Mouse (Mus musculus) spleen, embryonic (tissue): Measurements from ENCODE around the gene Hivep3.

Experiments used
- CTCF ChIA-PET: fragments of 350-600 bp; sonication (Branson Sonifier 250); formaldehyde crosslinking; loops from one replicate; lab custom pipeline; 2022; lab: Charles Lee

The Hivep3 gene

DNA sequence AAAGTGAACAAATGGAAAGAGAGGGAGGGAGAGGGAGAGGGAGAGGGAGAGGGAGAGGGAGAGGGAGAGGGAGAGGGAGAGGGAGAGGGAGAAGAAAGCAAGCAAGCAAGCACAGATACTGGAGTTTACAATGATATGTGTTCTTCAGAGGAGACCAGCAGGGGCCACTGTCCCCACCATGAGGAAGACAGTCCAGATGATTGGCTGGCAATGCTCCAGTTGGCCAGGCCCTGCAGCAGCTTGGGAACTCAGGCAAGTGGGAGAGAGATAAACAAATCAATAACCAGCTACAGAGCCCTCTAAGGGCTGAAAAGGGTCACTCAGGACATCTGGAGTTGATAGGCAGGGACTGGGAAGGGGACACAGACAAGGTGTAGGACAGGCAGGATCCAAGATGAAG is 169.7 kb downstream of the Hivep3 start:
- CTCF ChIA-PET: no interaction called here

DNA sequence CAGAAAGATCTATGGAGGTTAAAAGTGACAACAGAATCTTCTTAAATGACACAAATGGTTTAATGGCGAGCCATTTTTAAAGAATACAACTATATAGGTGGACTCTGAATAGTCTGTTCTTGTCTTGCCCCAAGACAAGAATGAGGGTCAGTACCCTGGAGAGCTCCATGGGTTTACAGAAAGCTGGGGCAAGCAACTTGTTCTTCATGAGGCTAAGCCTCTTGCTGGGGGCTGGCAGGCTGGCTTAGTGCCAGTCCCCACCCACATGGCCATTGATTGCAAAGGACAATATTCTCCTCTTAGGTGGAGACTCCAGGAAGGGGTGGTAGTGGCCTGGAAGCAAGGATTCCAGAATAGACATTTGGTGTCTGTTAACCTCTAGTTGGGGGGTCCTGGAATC is 170.2 kb downstream of the Hivep3 start:
- CTCF ChIA-PET: no interaction called here

DNA sequence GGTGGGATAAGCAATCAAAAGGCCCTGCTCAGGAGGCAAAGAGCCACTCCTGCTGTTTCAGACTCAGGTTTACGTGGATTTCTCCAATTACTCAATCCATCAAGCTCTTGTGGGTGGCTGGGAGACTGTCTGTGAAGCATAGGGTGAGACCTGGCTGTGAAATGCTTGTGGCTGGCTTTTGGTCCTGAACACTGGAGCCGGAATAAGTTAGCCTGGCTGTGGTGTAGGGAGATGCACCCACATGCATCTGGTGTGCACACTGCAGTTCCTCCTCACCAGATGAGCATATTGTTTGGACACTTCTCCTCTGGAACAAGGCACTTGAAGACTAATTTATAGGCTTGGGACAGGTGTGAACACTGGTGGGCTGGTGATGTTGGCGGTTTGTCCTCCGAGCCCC is 170.7 kb downstream of the Hivep3 start:
- CTCF ChIA-PET: no interaction called here

DNA sequence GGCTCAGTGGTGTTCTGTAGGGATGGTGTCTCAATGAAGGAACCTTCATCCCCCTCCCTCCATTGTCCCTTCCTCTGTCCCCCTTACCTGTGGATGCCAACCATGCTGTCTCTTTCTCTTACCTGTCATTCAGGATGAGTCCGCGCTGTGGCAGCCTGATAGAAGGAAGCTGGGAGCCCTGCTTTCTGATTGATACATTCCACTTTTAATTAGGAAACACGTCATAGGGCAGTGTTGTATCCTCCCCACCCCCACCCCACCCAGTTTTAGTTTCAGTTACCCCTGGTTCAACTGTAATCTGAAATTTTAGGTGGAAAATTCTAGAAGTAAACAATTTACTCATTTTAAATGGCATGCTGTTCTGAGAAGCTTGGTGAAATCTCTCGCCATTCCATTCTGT is 173.5 kb downstream of the Hivep3 start:
- CTCF ChIA-PET: no interaction called here

DNA sequence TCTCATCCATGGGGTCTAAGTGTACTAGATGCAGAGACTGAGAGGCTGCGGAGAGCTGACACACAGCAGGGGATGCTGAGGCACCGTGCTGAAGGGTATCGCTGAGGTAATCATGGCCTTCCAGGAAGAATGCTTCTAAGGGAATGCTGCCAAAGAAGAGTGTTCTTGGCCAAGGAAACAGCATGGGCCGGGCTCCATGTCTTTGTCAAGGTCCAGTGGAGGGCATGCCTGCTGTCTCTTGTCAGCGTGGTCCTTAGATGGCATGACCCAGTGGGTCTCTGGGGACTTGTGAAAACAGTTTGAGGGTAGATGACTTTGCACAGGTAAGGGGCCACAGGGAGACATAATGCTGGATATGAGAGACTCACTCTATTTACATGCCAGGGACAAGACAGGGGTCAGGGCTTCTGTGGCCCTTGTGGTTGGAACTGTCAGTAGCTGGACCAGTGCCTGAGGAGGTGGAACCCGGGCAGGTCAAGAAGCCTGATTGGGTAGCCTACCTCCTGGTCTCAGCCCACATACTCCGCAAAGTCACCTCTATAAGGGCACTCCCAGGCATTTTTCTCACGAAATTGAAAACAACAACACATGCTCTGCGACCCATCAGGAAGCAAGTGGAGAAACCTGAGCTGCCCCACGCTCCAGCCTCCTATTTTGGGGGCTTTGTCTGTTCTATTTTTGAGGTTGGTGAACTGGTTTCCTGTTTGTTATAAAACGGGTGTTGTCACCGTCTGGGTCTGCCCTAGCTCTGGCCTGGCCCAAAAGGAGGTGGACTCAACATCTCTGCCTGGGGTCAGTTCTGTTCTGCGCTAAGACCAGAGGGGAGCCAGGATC is 177.7 kb downstream of the Hivep3 start:
- CTCF ChIA-PET: no interaction called here

DNA sequence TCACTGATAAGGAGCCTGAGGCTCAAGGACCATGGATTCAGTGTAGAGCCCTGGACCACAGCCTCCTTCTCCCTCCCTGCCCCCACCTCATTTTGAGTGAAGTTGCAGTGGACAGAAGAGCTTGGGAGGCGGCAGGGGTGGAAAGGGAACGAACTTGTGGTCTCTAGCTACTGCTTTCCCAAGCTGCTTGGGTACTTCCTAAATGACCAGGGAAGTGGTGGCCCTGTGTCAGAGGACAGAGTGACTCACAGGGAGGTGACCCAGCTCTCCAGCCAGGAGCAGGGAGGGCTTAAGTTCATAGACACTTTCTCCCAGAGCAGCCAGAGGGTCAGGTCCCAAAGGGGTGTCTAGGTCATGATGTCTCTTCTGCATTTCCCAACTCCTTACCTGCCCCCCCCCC is 178.6 kb downstream of the Hivep3 start:
- CTCF ChIA-PET: no interaction called here

DNA sequence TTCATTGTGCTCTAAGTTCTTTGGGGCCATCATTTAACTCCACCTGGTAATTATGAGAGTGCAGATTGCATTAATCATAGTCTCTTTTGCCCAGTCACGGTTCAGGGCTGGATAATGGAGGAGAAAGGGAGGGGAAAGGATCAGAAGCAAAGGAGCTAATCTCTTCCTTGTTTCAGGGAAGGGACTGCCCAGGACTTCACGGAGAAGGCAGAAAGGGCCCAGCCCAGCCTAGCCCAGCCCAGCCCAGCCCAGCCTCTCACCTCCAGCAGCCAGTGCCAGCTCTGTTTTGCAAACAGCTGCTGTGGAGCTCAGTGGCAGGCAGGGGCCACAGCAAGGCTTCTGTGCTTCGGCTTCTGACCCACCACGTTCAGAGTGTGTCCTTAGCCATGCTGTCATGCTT is 180.6 kb downstream of the Hivep3 start:
- CTCF ChIA-PET: no interaction called here

DNA sequence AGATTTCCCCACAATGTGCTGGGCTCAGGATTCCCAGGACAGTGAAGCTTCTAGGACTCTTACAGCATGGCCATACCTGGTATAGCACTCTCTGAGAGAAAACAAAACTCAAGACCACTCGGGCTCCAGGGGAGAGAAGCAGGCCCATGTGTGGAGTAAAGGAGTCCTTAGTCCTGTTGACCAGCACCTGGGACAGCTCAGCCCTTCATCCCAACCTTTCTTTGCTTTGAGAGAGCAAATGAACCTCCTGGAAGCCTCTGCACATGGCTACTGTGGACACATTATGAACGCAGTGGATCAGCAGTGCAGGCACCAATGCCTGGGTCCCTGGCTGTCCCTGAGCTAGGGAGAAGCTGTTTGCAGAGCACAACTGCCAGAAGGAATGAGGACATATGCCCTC is 181.5 kb downstream of the Hivep3 start:
- CTCF ChIA-PET: no interaction called here

DNA sequence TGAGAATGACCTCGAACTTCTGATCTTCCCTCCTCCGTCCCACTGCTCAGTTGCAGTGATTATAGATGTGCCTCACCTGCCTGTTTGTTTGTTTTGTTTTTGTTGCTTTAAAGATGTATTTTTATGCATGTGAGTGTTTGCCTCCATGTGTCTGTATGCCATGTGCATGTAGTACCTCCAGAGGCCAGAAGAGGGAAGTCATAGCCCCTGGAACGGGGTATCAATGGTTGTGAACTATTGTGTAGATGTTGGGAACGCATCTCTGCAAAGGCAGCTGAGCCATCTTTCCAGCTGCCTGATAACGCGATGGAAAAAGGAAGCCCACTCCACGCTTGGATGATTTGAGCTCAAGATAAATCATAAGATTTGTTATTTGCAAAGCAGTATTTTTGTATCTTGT is 183.9 kb downstream of the Hivep3 start:
- CTCF ChIA-PET: no interaction called here

DNA sequence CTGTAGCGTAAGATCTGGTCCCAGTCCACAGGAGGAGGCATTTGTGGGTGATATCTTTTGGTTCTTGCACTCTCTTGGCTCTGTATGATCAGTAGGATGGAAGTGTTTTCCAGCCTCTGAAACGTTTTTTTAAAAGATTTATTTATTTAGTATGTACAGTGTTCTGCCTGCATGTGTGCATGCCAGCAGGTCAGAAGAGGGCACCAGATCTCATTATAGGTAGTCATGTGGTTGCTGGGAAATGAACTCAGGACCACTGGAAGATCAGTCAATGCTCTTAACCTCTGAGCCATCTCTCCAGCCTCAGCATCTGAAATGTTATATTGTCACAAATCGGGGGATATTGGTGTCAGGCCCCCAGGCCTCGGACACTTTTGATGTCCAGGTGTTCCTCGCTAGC is 185.8 kb downstream of the Hivep3 start:
- CTCF ChIA-PET: no interaction called here

DNA sequence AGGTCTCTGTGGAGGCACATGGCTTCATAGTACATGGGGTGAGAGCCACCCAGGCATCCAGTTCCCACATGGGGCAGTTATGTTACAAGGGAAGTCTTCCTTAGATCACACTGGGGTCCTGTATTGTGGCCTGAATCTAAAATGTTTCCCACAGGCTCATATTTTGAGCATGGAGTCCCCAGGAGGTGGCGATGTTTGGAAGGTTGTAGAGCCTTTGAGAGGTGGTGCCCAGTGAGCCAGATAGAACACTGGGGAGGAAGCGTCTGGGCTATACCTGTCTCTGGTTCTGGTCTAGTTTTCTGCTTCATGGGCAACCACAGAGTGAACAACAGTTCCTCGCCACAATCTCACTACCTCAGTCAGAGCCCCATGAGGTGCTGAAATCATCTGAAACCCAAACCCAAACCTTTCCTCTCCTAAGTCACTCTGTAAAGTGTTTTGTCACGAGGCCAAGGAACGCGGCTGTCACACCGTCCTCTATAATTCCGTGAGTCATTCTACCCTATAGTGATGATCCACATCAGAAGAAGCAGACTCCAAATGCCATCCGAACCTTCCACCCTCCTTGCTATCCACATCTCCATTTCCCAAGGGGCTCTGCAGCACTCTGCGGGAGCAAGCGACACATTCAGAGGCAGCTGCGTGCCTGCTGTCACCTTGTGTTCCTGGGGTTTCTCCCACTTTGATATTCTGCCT is 187.6 kb downstream of the Hivep3 start:
- CTCF ChIA-PET: interaction anchor here (0.5 to 0.6 kb wide), 2 partner anchors 185 to 214 kb away, joined by 3 to 6 read pairs; no protein-coding TSS in a partner anchor

DNA sequence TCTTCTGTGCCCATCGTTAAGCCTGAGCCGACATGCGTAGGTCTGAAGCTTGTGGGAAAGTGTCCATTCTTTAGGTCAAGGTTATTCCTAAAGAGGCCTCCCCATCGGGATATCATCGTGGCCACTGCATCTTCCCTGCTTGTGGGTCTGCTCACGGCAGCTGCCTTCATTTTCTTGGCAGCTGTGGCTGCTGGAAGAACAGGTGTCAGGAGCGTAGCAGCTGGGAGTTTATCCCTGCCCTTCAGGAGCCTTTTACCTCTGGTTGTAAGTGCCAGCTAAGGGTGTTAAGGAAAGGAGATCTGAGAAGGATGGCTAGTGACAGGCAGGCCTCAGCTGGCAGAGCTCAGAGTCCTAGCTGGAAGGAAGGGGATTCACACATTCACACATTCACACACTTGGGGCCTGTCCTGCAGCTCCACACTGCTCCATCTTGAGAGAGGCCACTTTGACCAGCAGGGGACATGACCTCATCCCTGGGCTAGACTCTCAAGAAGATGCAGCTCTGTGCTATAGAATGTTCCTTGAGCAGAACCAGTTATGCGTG is 188.2 kb downstream of the Hivep3 start:
- CTCF ChIA-PET: interaction anchor here (0.5 to 0.6 kb wide), 2 partner anchors 185 to 215 kb away, joined by 3 to 6 read pairs; no protein-coding TSS in a partner anchor

DNA sequence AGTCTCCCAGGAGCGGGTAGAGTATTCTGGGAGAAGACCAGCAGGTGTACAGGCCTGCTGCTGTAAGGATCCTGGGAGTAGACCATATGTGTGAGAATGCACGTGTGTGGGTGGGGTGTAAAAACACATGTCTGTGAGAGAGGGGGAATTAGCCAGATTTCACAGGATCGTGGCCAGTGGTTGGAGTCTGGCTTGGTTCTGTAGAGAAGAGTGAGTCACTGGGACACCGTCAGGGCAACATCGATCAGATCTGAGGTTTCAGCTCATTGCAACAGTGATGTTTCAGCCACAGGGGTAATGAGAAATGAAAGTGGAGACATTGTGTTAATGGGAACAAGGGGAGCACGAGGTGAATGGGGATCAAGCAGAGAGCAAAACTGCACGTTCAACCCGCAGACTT is 189.4 kb downstream of the Hivep3 start:
- CTCF ChIA-PET: interaction anchor here (0.6 kb wide), 1 partner anchor 86 kb away, joined by 3 read pairs; no protein-coding TSS in a partner anchor

DNA sequence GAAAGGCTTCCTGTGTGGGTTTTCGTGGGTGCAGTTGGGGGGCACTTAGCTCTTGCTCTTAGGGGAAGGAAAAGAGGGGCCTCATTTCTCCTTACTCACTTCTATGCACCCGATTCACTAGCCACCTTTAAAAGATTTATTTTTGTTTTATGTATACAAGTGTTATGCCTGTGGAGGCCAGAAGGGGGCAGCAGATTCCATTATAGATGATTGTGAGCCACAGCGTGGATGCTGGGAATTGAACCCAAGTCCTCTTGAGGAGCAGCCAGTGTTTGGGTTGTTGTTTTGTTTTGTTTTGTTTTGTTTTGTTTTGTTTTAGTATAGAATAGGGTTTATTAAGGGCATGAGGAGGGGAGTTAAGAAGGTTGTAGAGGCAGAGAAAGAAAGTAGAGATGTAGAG is 189.8 kb downstream of the Hivep3 start:
- CTCF ChIA-PET: interaction anchor here (0.6 kb wide), 1 partner anchor 85 kb away, joined by 3 read pairs; no protein-coding TSS in a partner anchor

DNA sequence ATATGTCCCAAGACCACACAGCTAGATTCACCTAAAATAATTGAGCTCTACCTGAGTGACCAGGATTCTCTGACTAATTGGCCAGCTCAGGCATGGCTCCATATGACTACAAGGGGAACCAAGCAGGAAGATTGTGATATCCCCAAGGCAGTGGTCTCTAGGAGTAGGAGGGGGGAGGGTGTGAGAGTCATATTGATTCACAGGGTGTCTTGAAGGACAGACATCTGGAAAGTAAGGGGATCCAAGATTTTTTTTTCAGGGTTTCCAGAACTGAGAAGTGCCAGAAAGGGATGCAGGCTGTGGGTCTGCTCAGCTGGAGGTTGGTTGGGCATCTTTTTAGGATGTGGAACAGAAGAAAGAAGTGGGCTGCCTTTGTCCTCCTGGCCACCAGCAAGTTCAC is 191.5 kb downstream of the Hivep3 start:
- CTCF ChIA-PET: no interaction called here

DNA sequence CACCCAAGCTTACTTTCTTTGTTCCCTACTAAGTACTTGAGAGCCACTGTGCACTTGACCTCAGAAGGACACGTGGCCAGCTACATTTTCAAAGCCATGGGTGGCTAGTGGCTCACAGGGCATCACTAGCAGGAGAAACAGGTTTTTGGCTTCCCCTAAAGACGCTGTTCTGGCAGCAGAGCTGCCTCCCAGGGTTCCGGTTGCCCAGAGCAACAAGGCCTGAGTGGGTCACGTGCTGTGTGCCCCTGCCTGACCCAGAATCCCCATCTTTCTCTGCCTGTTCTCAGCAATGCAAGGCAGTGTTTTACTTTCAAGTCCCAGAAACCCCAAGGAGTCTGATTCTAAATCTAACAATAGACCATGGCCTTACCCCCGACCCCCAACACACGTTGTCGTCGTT is 198.3 kb downstream of the Hivep3 start:
- CTCF ChIA-PET: no interaction called here

DNA sequence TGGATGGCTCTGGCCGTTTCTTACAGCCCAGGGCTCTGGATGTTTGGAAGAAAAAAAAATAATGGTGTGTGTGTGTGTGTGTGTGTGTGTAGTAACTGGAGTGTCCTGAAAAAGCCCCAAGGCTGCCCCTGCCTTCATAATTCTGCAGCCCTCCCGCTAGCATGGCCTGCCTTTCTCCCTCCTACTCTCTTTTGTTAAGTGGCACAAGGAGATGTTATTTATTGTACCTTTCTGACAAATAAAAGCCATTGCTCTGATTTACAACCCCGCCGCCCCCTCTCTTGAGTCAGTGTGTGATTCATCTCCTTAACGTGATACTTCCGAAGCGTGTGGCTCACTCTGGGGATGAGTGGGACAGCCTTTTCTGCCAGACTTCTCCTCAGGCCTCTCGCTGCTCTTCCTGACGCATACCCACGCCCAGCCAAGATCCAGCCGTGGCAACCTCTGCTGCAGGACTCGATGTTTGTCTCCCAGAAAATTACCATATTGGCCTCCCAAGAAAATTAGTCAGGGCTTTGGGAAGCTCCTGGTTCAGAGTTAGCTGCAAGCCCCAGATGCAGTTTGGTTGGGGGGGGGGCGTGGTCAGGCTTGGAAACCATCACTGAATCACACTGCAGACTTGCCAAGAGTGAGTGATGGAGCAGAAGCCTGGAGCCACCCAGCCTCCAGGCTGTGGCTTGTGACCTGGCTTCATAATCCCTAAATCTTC is 199.1 kb downstream of the Hivep3 start:
- CTCF ChIA-PET: no interaction called here

DNA sequence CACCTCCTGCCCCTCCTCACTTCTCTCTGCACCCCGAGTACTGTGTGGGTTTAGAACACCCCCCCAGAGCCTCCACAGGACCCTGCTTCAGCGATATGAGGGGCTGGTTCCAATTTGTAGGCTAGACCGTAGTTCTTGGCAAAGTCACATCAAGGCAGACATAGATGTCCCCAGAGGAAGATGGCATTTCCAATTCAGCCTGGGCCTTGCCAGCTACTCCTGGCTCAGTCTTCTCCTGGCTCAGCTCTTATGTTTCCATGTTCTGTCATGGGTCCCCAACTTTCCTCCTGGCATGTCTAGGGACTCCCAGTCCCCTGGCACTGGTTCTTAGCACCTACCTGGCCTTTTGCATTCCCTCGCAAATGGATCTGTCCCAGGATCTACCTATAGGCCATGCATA is 201.3 kb downstream of the Hivep3 start:
- CTCF ChIA-PET: no interaction called here

DNA sequence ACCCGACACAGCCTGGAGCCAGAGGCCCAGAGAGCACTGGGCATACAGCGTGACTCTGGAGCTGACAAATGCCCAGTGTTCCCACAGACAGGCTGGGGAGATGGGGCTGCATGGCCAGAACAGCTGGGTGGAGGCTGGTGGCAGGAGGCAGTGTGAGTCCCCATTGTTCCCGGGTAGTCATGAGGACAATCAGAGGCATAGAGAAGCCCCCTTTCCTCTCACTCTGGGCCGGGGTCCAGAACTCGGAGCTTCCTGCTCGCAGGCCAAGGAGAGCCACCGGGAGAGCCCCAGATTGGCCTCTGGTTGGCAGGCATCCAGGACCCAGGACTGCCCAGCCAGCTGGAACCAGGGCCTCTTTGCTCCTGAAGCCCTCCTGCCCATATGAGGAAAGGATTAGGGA is 204.3 kb downstream of the Hivep3 start:
- CTCF ChIA-PET: no interaction called here

DNA sequence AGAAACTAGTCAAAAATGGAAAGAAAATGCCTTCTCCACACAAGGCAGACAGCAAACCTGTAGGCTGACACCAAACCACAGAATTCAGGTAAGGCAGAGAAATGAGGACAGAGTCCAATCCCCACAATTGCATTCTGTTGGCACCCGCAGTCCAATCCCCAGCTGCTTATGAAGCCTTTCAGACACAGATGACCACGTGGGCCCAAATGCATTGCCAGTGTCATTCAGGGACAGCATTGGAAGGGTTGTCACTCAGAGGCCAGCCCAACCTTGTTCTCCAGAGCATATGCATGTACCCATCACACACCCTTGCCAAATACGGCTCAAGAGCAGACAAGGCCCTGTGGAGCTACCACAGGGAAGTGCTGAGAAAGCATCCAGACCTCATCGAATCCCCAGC is 204.9 kb downstream of the Hivep3 start:
- CTCF ChIA-PET: no interaction called here

DNA sequence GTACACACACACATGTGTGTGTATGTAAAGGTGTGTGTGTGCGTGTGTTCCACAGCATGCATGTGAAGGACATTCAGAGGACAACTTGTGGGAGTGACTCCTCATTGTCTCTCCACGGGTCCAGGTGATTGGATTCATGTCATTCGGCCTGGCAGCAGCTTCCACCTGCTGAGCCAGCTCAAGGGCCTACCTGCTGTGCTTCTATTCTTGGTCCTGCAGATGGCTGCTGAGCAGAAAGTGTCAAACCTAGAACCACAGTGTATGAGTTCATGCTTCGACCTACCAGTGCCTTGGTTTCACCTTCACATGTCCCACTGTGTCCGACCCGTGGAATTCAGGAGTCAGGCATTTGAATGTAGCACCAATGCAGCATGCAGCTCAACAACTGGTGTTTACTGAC is 206.2 kb downstream of the Hivep3 start:
- CTCF ChIA-PET: no interaction called here
